Mouse (Mus musculus): ENCODE data around the gene Sfxn5. TPM values are rescaled to one million over a fixed set of nuclear protein-coding genes. Genes with fewer than 3 reads are reported as not detected.
A peak's percentile ranks its signal among the peaks of the same experiment; 100 is the strongest.

Sfxn5 gene
- polyA plus RNA-seq, 1 experiment = 3.7 TPM

GRCm38 (mm10) chr6:85304966-85305365 is 28.3 kb downstream of the Sfxn5 start:
- no peak overlapping the region for H3K27ac ChIP-seq (ENCODE audit: control insufficient read depth, insufficient read depth, low read length)
- TF ChIP-seq POLR2A (IDR thresholded peaks at IDR 0.05; ENCODE audit: control insufficient read depth, extremely low read depth, insufficient read depth, low read length, poor library complexity) = no peak
- TF ChIP-seq CTCF (IDR thresholded peaks at IDR 0.05; ENCODE audit: borderline replicate concordance, control insufficient read depth, extremely low read depth, insufficient read depth, low read length, poor library complexity) = no peak
- 92% methylated on average over 5 of the region's 5 CpGs for WGBS
- no peak overlapping the region for H3K4me3 ChIP-seq (ENCODE audit: control insufficient read depth, insufficient read depth, low read length)
- H3K27me3 ChIP-seq (ENCODE audit: control insufficient read depth, insufficient read depth, low read length) = no peaks in the 10 kb centered on the region
- no peak for DNase-seq
- no peaks in the 10 kb centered on the region for H3K4me1 ChIP-seq (replicated peaks; ENCODE audit: control insufficient read depth, insufficient read depth, low read length)
- H3K36me3 ChIP-seq (ENCODE audit: control insufficient read depth, insufficient read depth, low read length) = no peaks in the 10 kb centered on the region

GRCm38 (mm10) chr6:85302326-85303055 is 30.7 kb downstream of the Sfxn5 start:
- H3K27me3 ChIP-seq (ENCODE audit: control insufficient read depth, insufficient read depth, low read length) = no peaks in the 10 kb centered on the region
- WGBS = 75% methylated on average over 3 of the region's 3 CpGs
- H3K4me1 ChIP-seq (replicated peaks; ENCODE audit: control insufficient read depth, insufficient read depth, low read length) = no peaks in the 10 kb centered on the region
- no peak overlapping the region for H3K27ac ChIP-seq (ENCODE audit: control insufficient read depth, insufficient read depth, low read length)
- no peaks in the 10 kb centered on the region for H3K36me3 ChIP-seq (ENCODE audit: control insufficient read depth, insufficient read depth, low read length)
- no peak for DNase-seq
- TF ChIP-seq CTCF (IDR thresholded peaks at IDR 0.05; ENCODE audit: borderline replicate concordance, control insufficient read depth, extremely low read depth, insufficient read depth, low read length, poor library complexity) (no peak), POLR2A (IDR thresholded peaks at IDR 0.05; ENCODE audit: control insufficient read depth, extremely low read depth, insufficient read depth, low read length, poor library complexity) (no peak)
- H3K4me3 ChIP-seq (ENCODE audit: control insufficient read depth, insufficient read depth, low read length) = no peak overlapping the region

- H3K27ac ChIP-seq (ENCODE audit: control insufficient read depth, insufficient read depth, low read length) = no peak overlapping the region
- H3K36me3 ChIP-seq (ENCODE audit: control insufficient read depth, insufficient read depth, low read length) = no peaks in the 10 kb centered on the region
- H3K4me3 ChIP-seq (ENCODE audit: control insufficient read depth, insufficient read depth, low read length) = no peak overlapping the region
- 65% methylated on average over 7 of the region's 7 CpGs for WGBS
- TF ChIP-seq CTCF (IDR thresholded peaks at IDR 0.05; ENCODE audit: borderline replicate concordance, control insufficient read depth, extremely low read depth, insufficient read depth, low read length, poor library complexity) = no peak
- TF ChIP-seq POLR2A (IDR thresholded peaks at IDR 0.05; ENCODE audit: control insufficient read depth, extremely low read depth, insufficient read depth, low read length, poor library complexity) = no peak
- no peaks in the 10 kb centered on the region for H3K4me1 ChIP-seq (replicated peaks; ENCODE audit: control insufficient read depth, insufficient read depth, low read length)
- H3K27me3 ChIP-seq (ENCODE audit: control insufficient read depth, insufficient read depth, low read length) = no peaks in the 10 kb centered on the region
- peak; percentile 17 for DNase-seq
Measured at GRCm38 (mm10) chr6:85295384-85296167, 37.6 kb downstream of the Sfxn5 start.

- Histone ChIP-seq H3K4me3 (ENCODE audit: control insufficient read depth, insufficient read depth, low read length) (no peak overlapping the region), H3K36me3 (ENCODE audit: control insufficient read depth, insufficient read depth, low read length) (no peaks in the 10 kb centered on the region), H3K4me1 (replicated peaks; ENCODE audit: control insufficient read depth, insufficient read depth, low read length) (no peaks in the 10 kb centered on the region), H3K27me3 (ENCODE audit: control insufficient read depth, insufficient read depth, low read length) (no peaks in the 10 kb centered on the region), H3K27ac (ENCODE audit: control insufficient read depth, insufficient read depth, low read length) (no peak overlapping the region)
- DNase-seq = no peak
- no peak for TF ChIP-seq POLR2A (IDR thresholded peaks at IDR 0.05; ENCODE audit: control insufficient read depth, extremely low read depth, insufficient read depth, low read length, poor library complexity)
- no peak for TF ChIP-seq CTCF (IDR thresholded peaks at IDR 0.05; ENCODE audit: borderline replicate concordance, control insufficient read depth, extremely low read depth, insufficient read depth, low read length, poor library complexity)
- WGBS = 81% methylated on average over 5 of the region's 5 CpGs
Measured at GRCm38 (mm10) chr6:85294004-85294379, 39.2 kb downstream of the Sfxn5 start.

- no peak overlapping the region for H3K27ac ChIP-seq (ENCODE audit: control insufficient read depth, insufficient read depth, low read length)
- WGBS = 63% methylated on average over 10 of the region's 10 CpGs
- TF ChIP-seq CTCF (IDR thresholded peaks at IDR 0.05; ENCODE audit: borderline replicate concordance, control insufficient read depth, extremely low read depth, insufficient read depth, low read length, poor library complexity) = no peak
- no peak for TF ChIP-seq POLR2A (IDR thresholded peaks at IDR 0.05; ENCODE audit: control insufficient read depth, extremely low read depth, insufficient read depth, low read length, poor library complexity)
Measured at GRCm38 (mm10) chr6:85293255-85294003, 39.8 kb downstream of the Sfxn5 start.

More at GRCm38 (mm10) chr6:85293255-85294003, 39.8 kb downstream of the Sfxn5 start:
- H3K27me3 ChIP-seq (ENCODE audit: control insufficient read depth, insufficient read depth, low read length) = no peaks in the 10 kb centered on the region
- H3K4me3 ChIP-seq (ENCODE audit: control insufficient read depth, insufficient read depth, low read length) = no peak overlapping the region
- no peaks in the 10 kb centered on the region for H3K4me1 ChIP-seq (replicated peaks; ENCODE audit: control insufficient read depth, insufficient read depth, low read length)
- no peaks in the 10 kb centered on the region for H3K36me3 ChIP-seq (ENCODE audit: control insufficient read depth, insufficient read depth, low read length)
- DNase-seq = no peak

Measured in thymus, adult 2 months (tissue).